Mouse (Mus musculus): ENCODE data around the gene En1. TPM values are rescaled to one million over a fixed set of nuclear protein-coding genes. Genes with fewer than 3 reads are reported as not detected.

Gene En1
- total RNA-seq, 1 experiment from 2014 or later = not detected

DNA sequence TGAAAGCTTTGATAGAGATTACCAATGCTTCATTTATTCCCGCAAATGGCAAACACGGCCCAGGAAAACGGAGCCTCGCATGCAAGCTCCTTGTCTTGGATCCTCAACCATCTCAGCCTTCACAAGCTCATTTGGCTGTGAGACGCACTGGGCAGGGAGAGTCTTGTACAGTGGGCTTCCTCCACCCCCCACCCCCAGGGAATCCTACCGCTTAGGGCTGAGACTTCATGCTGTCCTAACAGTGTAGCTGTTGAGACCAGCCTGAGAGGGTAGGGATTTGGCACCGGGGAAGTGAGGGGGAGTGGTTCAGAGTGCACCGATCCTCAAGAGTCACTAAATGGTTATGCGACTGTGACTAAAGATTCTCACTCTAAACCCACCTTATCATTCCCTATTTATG, 13.7 kb downstream of the En1 start:
- ATAC-seq (replicated peaks; ENCODE audit: low read depth, poor library complexity, severe bottlenecking) = no peak

DNA sequence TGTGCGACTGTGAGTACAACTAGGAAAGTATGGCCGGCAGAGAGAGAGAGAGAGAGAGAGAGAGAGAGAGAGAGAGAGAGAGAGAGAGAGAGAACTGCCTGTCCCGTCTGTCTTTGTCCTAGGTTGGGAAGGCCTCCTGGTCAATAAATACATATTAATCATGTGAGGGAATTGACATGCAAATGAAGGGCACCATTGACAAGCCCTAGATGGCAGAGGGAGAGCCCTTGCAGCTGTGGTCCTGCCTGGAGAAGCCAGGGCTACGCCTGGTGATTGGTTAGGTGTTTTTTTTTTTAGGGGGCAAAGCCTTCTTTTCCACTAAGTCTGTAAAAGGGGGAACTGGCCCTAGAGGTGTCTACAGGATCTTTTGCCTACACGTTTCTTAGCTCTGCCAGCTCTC, 19.2 kb downstream of the En1 start:
- no peak for ATAC-seq (replicated peaks; ENCODE audit: low read depth, poor library complexity, severe bottlenecking)

DNA sequence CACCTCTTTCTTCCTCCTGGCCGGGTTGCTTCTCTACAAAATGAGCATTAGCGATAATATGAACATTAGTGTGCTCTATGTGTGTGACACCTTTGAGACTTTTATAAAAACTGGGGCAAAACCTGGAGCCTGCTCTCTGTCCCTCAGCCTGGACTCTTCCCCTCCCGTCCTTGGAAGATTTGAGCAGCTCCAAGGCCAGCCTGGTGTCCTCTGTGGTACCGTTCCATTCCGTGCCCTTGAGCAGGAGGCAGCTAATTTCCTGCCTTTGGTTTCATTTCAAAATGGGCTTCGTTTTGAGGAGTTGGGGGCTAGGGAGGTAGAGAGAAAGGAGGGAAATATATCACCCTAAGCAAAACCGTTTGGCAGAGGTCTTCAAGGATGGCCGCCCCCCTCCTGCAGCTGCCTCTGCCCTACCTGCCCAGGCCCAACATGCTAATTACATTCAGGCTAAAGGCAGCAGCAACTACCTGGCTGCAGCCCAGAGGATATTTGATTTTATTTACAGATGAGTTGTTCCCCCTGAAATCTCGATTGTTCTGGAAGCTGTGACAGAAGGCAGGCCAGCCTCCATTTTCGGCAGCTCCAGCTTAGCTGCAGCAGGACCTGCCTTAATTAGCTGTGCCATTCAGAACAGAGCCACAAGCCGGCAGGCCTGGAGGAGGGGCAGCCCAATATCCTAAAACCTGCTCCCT, 24.9 kb downstream of the En1 start:
- no peak for ATAC-seq (replicated peaks; ENCODE audit: low read depth, poor library complexity, severe bottlenecking)

DNA sequence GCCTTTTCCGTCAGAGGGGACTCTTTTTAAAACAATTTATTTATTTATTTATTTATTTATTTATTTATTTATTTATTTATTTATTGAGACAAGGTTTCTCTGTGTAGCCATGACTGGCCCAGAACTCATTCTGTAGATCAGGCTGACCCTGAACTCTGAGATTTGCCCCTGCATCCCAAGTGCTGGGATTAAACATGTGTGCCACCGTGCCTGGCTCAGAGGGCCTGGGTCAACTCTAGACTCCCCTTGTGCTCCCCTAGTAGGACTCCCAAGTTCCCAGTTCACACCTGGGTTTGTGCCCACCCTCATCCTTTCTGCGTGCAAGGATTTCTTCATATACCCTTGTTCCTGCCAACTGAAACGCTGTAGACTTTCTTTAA, 25.4 kb downstream of the En1 start:
- no peak for ATAC-seq (replicated peaks; ENCODE audit: low read depth, poor library complexity, severe bottlenecking)

DNA sequence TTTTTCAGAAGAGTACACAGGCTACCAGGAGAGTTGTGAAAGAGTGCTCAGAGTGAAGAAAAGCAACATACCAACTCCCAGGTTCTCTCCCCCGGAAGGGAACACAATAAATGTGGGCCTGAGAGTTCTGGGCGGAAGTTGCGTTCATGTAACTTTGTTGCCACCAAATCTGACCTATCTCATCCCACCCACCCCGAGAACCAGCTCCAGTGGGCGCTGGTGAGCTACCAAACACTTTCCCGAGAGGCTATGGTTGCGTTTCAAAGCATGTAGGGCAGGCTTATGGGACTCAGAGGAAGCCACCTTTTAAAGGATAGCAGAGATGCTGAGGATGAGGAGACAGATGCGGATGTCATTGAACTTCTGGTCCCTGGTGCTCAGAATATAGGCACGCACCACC, 26.6 kb downstream of the En1 start:
- no peak for ATAC-seq (replicated peaks; ENCODE audit: low read depth, poor library complexity, severe bottlenecking)

DNA sequence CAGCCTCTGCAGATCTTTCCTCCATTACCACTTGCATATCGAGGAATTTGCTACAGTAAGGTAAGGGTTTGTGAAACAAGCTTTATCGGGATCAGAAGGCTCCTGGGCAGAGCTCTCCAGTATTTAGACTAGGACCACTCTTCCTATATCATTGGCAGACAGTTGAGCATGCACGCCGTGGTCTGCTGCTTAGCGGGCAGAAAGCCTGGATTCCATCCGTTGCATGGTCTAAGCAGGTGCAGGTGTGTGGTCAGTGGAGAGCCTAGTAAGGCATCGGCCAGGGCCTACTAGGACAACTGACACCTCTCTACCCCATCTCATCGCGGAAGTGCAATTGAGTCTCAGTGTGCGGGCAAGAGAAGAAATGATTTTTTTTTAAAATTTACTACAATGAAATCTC, 41.2 kb downstream of the En1 start:
- ATAC-seq (replicated peaks; ENCODE audit: low read depth, poor library complexity, severe bottlenecking) = no peak

DNA sequence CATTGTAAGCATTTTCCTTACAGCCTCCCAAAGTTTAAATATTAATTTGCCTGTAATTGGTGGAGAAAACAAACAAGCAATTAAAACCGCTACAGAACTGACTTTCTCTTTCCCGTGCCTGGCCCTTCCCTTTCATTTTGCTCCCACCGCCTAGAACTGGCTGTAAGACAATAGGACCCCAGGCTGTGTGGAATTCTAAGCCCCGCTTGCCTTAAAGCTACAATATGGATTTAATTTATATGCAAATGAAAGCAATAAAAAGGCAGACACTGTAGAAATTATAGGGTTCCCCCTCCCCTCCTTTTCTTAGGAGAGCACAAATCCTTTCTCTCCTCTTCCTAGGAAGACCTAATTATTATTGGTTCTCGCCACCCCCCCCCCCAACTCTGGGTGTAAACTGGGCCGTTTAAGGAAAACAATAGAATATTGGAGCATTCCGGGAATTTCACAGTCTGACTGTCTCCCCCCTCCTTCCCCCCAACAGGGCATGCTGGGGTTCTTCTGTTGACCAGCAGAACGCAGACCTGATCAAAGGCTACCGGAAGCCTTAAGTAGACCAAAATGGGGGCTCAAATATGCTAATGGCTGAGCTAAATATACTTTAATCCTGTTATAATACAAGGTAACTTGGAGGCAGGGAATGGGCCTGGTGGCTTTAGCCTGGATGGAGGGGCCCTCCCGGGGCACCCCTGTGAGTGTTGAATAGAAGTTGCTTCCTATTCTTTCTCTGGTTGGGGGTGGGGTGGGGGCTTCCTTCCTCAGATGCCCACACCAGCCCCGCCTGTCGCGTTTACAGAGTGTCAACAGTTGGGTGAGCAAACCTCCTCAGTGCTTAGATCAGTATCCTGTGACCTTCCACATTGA, 41.9 kb downstream of the En1 start:
- no peak for ATAC-seq (replicated peaks; ENCODE audit: low read depth, poor library complexity, severe bottlenecking)

DNA sequence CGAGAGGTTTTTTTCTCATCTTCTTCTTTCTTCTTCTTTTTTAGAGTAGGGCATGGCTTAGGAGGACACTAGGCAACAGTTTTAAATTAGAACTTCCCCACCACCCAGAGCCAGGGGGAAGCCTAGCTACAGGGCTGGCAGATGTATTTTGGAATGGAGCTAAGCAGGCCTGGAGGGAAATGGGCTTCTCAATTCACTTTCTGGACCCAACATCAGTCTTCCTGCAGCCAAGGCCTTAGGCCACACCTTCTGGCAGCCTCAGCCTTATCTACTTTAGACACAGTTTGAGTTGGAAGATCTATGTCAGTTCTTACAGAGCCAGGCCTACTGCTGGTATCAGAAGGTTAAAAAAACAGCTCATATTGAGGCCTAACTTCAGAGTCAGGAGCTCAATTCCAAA, 42.5 kb downstream of the En1 start:
- ATAC-seq (replicated peaks; ENCODE audit: low read depth, poor library complexity, severe bottlenecking) = no peak

DNA sequence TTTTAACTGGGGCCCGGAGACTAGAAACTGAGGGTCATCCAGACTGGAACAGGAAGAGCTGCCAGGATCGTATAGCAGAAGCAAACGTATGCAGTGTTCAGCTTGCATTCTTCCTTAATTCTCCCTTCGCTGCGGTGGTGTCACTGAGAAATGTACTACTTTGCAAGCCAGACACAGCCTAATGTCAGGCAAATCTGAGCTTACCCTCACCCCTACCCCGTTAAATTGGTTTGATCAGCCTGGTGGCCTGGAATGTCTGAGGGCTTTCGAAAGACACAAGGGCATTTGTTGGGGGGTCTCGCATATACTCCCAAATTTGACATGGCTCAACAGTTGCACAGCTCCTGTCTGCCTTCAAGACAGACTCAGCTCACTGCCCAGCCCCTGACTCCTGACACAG, 47.9 kb downstream of the En1 start:
- no peak for ATAC-seq (replicated peaks; ENCODE audit: low read depth, poor library complexity, severe bottlenecking)

DNA sequence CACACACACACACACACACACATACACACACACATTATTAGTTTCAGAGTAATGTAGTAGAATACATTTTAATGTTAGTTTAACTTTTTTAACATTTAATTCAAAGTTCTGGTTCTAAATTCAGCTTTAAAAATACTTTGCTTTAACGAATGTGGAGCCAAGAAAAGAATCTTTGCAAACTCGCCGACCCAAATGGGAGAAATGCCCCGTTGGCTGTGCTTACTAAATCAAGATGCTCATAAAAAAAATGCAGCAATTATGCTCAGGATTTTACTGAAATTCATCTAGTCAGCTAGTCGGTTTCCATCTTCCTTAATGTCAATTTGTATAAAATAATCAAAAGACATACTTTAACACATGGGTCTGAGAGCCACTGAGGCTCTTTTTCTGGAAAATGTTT, 49.8 kb downstream of the En1 start:
- no peak for ATAC-seq (replicated peaks; ENCODE audit: low read depth, poor library complexity, severe bottlenecking)

DNA sequence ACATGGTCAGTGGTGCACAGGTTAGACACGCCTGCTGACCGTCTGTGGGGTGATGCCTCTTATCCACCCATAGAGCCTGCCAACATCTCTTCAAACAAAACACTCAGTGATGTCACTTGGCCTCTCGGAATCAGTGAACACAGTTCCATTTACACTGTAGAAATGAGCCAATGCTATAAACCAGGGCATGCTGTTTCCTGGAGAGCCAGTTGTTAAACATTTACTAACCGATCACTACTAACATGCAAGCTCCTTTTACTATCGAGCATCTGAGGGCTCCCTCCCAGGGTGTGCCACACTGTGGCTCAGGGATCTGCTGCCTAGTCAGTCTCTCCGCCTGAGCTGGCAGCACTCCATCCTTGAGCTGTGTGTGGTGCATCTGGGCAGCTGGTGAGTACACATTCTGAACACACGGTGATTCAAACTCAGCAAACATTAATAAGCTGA, 52.8 kb downstream of the En1 start:
- no peak for ATAC-seq (replicated peaks; ENCODE audit: low read depth, poor library complexity, severe bottlenecking)

Other genes starting within 250 kb of the En1 start
- gene Marco, start 97.4 kb upstream of the En1 start, total RNA-seq (2017) = 0.87 TPM in 1 of 2 replicates, not detected in the other